Mouse (Mus musculus) heart, adult 18-20 months (tissue): ENCODE measurements around the gene Cdcp1. TPM values are rescaled to one million over a fixed set of nuclear protein-coding genes. Genes with fewer than 3 reads are reported as not detected.

Experiments used
- DNase-seq, 2 experiments: peaks; one replicate each; pipeline ENCODE4 v3.0.0; 2021 to 2022; ENCODE audit warnings: mixed read lengths in 1 of 2
- long read RNA-seq, 2 experiments: library from polyadenylated mRNA; stranded (forward); transcript quantifications; one replicate each; pipeline ENCODE4 v2.0.0; 2021
- total RNA-seq, 2 experiments: library from RNA; stranded (reverse); gene quantifications; 2 replicates each; pipeline ENCODE4 v1.2.3; 2021

Gene Cdcp1
- total RNA-seq, result under 1 TPM; 0.17 to 0.36 TPM
- long read RNA-seq, experiment 1, result 0 reads
- long read RNA-seq, experiment 2, result 0 reads

- no peak for DNase-seq
Measured at GRCm38 (mm10) chr9:123215621-123216440, at the start of gene Cdcp1. Gene Cdcp1 (minus strand): TSS chr9:123216038.

DNA sequence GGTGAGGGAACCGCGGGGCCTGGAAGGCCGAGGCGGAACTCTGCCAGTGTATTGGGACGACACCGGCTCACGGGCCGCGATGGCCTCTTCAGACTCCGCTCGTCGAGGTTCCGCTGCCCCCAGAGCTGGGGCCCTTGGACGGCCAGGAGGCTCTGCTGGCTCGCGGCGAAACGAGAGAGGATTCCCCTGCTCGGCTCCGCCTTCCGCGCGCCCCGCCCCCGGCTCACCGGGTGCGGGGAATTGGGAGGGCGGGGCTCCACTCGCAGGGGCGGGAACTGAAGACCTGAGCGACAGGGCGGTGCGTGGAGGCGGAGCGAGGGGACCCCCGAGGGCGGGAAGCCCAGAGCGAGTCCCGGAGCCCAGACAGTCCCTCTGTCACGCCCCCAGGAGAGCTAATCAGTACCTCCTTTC lies 44.8 kb upstream of the Cdcp1 start, which contains the start of gene Tmem158:
Gene Tmem158, minus strand, starts transcription at position 154 of the 411 bp plus-strand sequence.
- peak; percentile 85 to 86 for DNase-seq

- DNase-seq, result no peak
Measured at GRCm38 (mm10) chr9:123259896-123260610, 44.2 kb upstream of the Cdcp1 start.

DNA sequence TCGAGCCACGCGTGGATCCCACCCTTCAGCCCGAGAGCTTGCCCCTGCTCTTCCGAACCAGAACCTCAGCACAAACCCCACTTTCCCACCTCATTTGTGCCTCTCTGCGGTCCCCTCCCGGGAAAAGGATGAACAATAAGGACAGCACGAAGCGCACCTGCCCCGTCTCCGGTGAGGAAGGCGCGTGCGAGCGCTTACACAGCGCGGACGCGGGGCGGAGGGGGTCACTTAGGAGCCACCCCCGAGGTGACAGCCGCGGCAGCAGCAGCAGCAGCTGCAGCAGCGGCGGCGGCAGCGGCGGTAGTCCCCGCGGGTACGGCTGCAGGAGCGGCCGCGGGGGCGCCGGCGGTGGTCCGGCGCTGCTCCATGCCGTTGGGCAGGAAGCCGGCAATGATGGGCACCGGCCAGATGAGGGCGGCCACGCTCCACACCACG lies 43.6 kb upstream of the Cdcp1 start:
- DNase-seq, result peak; percentile 76 to 84

- DNase-seq, result no peak
Measured at GRCm38 (mm10) chr9:123258796-123259195, 43.0 kb upstream of the Cdcp1 start.

DNA sequence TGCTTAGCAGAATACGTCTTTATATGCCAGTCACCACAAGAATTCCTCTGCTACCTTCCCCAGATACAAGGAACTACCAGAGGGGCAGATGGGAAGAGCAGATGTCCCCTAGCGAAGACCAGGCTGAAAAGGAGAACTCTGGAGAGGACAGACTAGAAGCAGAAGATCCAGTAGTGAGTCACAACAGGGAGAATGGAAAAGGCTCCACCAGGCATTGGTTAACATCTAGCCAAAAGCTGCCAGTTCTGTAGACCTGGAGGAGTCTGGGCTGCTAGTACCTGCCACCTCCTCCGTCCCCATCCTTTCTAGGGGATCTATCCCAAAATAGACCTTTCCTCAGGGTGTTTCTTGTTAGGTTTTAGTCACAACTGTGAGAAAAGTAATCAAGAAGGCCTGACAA lies 39.9 kb upstream of the Cdcp1 start:
- no peak for DNase-seq

GRCm38 (mm10) chr9:123247992-123248391 lies 32.2 kb upstream of the Cdcp1 start:
- DNase-seq, result no peak

- DNase-seq, result no peak
Measured at GRCm38 (mm10) chr9:123245146-123245545, 29.3 kb upstream of the Cdcp1 start.

DNA sequence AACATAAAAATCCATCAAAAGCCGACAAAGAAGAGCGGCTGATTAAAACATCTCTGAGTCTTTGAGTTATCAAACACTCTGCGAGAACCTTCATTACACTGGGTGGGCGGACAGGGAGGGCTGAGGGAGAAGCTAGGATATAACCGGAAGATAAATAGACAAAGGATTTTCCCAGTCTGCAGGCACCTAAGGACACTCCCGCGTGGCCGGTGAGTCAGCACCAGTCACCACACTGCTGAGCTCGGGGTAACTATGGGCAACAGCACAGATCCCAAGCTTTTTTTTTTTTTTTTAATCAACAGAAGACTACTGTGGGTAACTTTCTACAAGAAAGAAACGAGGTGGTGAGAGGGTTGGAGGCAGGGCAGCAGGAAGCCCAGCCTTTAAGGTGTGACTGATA lies 28.1 kb upstream of the Cdcp1 start:
- DNase-seq, result no peak

DNA sequence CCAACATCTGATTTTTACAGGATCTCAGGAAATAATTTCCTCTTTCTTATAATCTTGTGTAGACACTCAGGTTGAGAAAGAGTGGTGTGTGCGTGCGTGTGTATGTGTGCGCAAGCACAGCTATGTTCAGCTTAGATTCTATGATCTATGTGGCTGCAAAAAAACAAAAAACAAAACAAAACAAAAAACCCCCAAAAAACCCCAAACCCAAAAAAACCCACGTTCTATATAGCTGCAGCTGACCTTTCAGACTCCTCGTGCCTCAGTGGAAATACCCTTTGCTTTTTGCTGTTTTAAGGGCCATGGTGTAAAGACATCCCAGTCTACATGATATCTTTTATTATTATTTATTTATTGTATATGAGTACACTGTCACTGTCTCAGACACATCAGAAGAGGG lies 25.4 kb upstream of the Cdcp1 start:
- DNase-seq, result no peak

DNA sequence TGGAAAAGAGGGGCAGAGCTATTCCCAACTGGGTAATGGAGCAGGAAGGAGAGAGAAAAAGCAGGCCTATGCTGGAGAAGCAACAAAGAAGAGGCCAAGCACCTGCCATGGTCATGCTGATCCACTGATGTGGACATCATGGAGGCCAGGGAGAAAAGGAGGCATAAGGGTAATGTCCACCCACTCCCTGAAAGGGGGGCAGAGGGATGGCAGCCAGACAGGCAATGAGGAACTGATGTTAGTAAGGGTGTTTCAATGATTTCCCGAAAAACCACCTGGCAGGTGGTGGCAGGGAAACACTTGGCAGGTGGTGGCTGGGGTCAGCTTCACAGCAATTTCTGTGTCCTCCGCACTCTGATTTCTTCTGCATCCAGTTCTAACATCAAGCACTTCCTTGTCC lies 24.9 kb upstream of the Cdcp1 start:
- no peak for DNase-seq

DNA sequence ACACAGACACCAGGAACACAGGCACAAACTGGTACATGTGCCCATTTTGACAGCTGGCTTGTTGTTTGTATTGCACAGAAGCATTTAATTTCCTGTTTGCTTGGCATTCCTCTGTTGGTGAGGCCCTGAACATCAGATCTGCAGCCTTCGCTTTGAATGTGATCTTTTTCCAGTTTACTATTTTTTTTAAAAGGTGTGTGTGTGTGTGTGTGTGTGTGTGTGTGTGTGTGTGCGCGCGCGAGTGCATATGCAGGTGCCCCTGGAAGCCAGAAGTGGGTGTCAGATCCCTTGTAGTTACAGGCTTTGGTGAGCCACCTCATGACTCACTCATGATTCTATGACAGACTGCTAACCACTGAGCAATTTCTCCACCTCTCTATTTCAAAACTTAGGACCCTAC lies 24.4 kb upstream of the Cdcp1 start:
- DNase-seq, result no peak

- no peak for DNase-seq
Measured at GRCm38 (mm10) chr9:123239651-123240050, 23.8 kb upstream of the Cdcp1 start.

DNA sequence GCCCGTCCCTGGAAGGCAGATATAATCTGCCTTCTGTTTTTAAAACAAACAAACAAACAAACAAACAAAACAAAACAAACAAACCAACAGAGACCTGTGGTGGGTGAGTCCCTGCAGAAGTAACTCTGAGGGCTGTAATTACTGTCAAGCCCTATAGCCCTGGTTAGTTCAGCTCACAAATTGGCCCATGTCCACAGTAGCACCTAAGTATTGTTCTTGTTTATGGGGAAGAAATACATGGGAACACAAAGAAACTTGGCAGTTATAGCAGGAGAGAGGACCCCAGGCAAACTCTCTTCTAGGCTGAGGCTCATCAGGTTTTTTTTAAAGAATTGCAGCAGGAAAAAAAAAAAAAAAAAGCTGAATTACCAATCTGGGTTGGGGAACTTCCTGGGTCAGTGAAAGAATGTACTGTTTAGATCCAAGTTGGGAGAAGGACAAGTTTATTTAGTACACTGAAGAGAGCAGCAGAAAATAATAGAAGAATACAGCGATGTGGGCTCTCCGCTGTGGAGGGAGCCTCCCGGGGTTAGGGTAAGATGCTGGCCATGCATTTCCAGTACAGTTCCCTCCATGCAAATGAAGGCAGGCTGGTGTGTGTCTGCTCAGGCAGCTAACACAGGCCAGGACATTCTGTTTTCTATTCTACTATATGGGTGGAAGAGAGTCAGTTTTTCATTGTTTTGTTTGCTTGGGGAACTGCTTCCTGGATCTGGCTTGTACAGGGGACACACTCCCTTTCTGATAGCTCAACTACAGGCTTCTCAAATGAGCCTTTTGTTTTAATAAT lies 22.6 kb upstream of the Cdcp1 start:
- peak; percentile 29 to 33 for DNase-seq

- DNase-seq, result peak; percentile 38 to 66
Measured at GRCm38 (mm10) chr9:123237739-123238138, 21.9 kb upstream of the Cdcp1 start.

GRCm38 (mm10) chr9:123235621-123236020 lies 19.8 kb upstream of the Cdcp1 start:
- DNase-seq, result no peak

DNA sequence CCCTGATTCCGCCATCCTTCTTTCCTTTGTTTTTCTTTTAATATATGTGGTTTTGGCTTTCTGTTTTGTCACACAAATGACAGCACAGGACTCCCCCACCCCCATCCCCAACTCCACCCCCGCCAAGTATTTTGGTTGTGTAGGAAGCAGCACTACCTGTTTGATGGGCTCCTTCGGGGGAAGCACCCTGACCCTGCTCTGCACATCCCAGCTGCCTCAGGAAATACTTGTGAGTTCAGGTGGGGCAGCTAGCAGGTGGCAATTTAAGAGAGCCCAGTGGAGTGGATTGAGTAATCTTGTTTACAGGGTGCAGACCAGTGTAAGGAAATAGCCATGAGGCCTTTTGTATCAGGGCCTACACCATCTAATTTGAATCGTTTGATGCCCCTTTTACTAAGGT lies 14.0 kb upstream of the Cdcp1 start:
- DNase-seq, result no peak

DNA sequence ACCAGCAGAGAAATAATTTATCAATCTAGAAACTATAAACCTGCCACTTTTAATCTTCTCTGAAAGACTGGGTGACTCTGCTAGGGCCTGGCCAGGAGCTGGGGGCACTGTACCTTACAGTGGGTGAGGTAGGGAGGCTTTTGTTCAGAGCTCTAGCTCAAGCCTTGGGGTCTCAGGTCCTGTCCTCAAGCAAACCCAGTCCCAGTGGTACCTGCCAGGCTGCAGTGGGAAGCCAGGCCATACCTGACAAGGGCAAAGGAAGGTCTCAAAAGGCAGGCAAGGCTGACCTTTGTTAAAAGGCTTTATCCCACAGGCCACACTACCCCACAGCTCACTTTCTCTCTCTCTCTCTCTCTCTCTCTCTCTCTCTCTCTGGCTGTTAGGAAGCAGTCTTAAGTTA lies 12.8 kb upstream of the Cdcp1 start:
- no peak for DNase-seq

DNA sequence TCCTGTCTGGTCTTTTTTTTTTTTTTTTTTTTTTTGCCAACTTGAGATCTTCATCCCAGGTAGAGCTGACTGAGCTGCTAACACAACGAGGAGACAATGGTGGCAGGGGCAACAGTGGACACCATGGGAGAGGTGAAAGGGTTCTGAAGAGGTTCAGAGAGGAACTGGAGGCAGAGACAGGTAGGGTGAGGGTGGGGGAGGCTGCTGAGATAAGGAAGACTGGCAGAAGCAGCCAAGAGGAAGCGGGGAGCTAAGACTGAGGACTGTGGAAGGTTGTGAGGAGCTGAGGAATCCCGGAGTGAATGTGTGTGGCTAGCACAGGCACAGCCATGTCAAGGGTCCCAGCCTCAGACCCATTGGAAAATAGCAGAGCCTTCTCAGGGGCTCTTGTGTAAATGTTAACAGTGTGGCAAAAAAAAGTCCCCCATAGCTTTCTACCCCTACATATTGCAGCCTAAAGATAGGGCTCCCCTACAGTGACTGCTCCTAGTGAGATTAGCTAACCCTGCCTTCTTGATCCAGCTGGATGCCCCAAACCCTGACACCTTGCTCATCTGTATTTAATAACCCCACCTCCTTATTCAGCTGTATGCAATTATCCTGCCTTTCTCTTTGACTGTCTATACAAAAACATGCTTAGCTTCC lies 11.4 kb upstream of the Cdcp1 start:
- DNase-seq, result no peak

DNA sequence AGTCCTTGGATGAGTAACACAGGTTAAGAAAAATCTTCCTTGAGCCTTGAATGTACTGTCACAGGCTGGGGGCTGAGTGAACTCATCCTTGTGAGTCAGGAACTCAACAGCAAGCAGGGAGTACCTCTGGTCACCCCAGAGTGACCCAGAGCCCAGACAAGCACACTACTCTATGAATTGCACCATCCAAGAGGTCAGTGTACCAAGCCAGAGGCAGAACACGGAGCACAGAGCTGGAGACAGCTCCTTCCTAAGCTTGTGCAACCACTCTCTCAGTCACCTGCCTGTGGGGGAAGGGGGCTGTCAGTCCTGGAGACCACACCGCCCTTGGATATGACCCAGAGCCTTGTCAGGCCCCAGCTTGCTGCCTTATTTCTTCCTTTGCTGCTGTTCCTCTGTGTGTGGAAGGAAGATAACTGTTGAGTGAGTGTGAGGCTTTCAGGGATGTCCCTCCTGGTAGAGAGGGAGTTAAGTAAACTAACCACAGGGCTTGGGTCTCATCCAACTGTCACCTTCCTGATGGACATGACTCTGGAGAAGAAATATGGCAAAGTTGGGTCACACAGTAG lies 9.1 kb upstream of the Cdcp1 start:
- DNase-seq, result no peak

- DNase-seq, result no peak
Measured at GRCm38 (mm10) chr9:123219826-123220225, 4.0 kb upstream of the Cdcp1 start.

- no peak for DNase-seq
Measured at GRCm38 (mm10) chr9:123213371-123213770, 2.5 kb downstream of the Cdcp1 start.
